Mouse (Mus musculus): Measurements from ENCODE around the gene Sobp.

Gene Sobp

DNA sequence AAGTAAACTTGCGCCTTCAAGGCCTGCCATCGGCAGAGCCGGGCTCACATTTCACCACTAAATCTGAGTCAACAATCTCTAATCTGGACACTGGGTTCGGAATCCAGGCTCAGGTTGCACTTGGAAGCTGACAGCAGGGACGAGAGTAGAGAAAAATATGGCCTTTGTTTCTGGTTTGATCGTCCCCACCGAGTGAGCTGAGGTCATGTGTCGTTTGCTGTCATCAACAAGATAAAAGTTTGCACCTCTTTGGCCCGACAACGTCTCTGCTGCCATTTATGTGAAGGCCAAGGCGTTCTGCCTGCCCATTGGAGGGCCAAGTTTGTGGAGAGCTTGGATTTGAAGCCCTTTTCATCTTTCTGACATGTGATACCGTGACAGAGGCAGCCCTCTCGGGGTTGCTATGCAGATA, 178.8 kb downstream of the Sobp start:
- DNase-seq (ENCODE audit: low read depth, low spot score), result no peak

DNA sequence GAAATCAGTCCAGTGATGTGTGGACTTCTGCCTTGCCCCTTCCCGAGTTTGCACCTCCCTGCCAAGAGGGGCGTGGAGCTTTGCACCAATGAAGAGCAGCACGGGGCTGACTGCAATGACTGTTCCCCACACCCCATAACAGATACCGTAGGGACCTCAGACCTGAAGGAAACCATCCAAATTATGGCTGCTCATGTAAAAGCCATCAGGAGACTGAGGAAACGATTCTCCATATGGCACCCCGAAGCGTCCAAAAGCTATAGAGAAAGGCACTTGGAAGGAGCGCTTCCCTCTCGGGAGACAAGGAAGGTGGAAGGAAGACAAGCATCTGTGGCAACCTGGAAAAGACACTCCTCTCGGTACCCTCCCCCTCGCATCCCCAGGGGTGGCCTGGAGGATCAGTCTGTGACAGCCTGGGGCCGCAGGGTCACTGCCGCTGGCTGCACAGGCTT, 180.0 kb downstream of the Sobp start:
- no peak for DNase-seq (ENCODE audit: low read depth, low spot score)

DNA sequence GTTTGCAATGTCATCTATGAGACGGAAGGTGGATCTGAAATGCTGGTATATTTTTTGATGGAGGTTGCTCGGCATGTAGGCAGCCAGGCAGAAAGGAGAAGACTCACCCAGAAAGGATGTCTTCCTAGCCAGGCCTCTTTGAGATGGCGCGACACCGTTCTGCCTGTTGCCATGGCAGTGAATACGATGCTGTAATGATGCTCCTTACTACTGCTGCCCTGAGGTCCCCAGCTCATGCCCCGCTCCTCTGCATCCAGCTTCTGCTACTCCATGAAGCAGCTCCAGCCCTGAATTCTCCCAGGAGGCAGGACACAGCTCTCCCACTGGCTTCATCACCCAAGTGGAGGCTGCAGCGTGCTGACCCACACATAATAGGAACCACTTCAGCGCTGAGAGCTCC, 183.3 kb downstream of the Sobp start:
- DNase-seq (ENCODE audit: low read depth, low spot score), result no peak

DNA sequence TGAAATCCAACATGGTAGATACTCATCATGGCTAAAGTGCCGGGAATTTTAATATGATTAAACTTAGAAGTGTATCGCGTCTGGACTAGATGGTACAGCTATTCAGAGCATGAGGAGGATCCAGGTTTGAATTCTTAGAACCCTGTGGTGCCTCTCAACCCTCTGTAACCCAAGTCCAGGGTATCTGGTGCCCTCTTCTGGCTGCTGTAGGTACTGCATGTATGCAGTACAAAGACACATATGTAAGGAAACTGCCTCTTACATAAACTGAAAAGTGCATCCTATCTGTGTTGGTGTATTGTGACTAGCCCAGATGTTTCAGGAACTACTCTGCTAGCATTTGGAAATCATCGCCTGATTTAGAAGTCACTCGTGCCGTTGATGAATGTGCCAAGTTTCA, 184.4 kb downstream of the Sobp start:
- peak; percentile 26 for DNase-seq (ENCODE audit: low read depth, low spot score)

DNA sequence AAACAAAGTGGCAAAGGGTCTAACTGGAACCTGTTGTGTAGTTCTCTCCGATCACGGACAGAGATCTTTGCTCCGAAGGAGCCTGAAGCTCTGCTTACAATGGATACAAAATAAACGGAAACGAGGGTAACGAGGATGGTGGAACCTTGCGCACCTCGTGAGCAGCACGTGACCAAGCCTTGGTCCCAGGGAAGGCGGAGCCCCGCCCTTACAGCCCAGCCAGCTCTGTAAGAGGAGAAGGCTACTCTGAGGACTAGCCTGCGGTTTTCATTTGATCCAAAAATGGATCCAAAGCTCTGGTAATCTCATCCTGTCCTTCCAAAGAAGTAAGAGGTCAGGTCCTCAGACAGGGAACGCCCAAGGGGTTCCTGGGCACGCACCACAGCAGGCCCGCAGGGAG, 185.7 kb downstream of the Sobp start:
- no peak for DNase-seq (ENCODE audit: low read depth, low spot score)

DNA sequence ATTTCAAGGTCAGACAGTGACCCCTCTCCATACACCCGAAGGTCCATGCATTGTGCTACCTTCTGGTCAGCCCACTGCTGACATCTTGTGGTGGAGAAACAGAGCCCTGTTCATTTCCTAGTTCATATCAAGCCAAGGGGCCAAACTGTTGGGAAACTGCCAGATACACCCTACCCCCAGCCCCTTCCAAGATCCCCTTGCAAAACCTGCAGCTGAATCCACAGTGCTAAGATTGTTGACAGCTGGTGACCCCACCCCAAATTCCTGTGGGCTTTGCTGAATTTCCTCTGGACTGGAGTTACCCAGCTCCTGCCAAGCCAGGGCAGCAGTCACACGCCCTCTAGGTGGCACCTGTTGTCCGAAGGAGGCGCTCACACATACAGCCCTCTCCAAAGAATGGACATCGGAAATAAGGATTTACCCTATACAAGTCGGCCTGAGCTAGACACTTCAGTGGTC, 186.7 kb downstream of the Sobp start:
- DNase-seq (ENCODE audit: low read depth, low spot score), result no peak

DNA sequence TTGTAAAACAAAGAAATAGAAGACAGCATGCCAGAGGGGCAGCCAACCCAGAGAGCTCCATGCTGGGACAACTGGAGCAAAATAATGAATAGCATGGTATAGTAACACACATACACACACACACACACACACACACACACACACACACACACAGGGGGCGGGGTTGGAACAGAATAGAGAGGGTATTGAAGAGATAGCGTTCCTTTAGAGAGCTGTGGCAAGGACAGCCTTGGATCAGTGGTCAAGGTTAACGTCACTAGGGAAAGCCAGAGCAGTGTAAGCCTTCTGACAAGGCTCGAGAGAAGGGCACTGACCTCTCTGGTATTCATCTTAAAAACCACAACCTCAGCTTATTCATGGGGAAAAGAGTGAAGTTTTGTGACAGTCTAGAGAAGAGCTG, 189.4 kb downstream of the Sobp start:
- DNase-seq (ENCODE audit: low read depth, low spot score), result no peak

DNA sequence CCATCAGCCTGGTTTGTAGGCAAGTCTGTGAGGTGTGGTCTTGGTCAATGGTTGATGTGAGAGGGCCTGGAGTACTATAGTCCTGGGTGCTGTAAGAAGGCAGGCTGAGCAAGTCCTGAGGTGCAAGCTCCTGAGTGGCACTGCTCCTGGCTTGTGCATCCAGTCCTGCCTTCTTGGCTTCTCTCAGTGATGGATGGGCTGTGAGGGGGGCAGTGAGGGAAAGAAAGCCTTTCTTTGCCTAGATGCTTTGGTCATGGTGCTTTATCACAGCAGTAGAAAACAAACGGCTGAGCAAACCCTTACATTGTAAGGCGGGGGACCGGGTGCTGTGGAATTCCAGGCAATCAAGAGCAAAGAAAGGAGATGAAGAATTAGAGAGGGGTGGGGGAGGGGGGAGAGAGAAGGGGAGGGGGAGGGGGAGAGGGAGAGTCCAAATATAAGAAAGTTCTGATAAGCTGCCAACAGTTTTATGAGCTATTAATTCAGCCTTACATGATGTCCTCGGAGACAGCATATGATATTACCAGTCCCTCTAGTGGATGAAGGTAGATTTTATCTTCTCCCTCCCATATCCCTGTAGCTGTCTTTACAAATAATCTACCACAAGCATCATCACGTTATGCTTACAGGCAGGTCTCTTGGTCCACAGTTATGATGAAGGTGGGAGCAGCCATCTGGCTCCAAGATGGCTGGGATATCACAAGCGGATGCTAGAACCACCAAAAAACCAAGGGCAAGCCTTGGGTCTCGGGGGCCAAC, 193.2 kb downstream of the Sobp start:
- no peak for DNase-seq (ENCODE audit: low read depth, low spot score)

DNA sequence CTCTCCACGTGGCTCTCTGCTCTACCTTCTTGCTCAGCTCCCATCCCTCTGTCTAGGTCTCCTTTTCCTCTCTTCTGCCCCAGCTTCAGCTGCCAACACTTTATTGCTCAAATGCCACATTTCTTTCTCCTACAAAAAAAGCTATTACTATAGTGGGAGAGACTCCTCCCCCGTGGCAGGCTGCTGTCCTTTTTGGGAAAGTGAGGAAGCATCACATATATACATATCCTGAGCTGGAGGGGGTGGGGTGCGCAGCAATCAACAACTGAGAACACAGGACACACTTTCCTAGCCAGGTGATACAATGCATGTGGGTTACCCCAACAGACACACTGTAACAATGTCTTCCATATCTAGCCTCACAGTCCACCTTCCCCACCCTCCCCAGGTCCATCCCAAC, 196.0 kb downstream of the Sobp start:
- no peak for DNase-seq (ENCODE audit: low read depth, low spot score)

DNA sequence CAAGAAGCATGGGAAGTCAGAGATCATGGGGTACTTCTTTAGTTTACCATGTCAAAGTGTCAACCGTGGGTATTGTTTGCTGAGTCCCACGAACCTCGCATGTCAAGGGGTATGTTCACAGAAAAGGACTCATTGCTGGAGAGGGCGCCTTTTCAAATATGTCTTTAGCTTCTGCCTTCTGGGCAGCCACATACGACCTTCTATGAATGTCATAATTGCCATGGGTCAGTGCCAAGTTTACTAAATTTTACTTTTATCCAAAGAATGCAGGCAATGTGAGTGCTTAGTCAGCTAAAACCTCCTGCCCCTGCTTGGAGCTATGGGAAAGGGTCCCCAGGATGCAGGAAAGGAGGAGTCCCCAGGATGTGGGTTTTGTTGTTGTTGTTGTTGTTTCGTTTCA, 197.8 kb downstream of the Sobp start:
- no peak for DNase-seq (ENCODE audit: low read depth, low spot score)

DNA sequence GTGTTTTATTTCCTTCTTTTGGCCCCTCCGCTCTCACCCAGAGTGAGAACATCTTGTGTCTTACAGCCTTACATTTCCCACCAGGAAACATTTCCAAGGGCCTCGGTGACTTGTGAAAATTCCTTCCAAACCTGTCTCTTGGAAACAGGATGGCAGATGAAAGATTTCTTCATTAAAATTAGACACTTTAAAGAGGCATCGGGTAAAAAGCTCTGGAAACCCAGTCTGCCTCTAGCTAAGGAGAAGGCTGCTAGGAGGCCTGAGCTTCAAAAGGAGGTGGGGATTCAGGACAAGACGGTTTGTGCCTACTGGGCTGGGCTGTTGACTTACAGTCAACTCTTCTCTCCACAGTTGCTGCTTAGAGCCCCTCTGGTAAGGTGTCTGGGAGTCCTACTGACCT, 200.8 kb downstream of the Sobp start:
- no peak for DNase-seq (ENCODE audit: low read depth, low spot score)

DNA sequence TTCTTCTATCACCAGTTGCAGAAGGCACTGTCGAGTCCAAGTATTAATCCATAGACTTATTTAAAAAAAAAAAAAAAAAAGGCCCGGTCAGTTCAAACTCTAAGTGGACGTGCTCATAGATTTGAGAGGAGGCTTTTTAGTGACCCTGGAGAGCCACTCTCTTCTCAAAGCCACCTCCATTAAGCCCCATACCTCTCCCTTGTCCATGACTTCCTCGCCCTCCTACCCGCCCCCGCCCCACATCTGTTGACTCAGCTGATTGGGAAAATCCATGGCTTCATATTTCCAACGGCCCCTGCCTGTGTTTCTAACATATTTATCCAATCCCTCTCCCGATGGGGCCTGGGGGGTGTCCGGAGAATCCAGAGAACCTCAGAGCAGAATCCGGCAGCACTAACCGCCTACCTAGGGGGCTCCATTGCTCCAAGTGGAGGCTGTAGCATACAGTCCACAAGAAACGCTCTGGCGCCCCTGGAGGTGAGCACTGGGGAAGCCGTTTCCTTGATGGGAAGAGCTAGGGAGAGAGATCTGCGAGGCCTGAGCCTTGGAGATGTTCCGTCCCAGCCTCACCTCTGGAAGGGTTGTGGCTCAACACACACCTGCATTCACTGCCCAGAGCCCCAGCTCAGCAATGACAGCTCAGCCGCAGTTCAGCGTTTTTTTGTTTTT, 201.7 kb downstream of the Sobp start:
- no peak for DNase-seq (ENCODE audit: low read depth, low spot score)

DNA sequence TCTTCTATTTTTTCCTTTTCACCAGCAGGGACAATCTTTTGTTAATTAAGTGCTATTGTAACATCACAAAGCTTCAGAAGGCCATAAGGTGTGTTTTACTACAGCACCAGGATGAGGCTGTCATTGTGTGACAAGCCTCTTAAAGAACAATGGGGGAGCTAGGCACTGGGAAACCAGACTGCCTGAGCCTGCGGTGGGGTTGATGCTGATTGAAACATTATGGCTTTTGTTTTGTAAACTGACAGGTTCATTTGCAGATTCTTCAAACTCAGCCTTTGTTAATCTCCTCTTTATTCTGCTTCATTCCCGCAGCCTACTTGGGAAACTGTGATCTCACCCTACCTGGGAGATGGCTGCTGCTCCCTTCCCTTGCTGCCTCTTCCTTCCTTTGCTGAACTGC, 206.0 kb downstream of the Sobp start:
- DNase-seq (ENCODE audit: low read depth, low spot score), result no peak

DNA sequence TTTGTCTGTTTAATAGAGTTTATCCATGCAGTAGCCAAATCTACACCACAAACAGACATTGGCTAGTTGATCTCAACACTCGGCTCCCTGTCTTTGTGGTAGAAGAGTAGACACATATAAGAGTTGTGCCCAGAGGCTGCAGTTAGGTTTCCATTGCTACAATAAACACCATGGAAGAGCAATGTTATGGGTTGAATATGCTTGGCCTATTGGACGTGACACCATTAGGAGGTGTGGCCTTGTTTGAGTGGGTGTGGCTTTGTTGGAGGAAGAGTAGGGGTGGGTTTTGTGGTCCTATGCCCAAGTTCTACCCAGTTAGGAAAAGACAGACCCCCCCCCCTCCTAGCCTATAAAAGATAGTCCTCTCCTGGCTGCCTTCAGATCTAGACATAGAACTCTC, 211.3 kb downstream of the Sobp start:
- DNase-seq (ENCODE audit: low read depth, low spot score), result no peak

DNA sequence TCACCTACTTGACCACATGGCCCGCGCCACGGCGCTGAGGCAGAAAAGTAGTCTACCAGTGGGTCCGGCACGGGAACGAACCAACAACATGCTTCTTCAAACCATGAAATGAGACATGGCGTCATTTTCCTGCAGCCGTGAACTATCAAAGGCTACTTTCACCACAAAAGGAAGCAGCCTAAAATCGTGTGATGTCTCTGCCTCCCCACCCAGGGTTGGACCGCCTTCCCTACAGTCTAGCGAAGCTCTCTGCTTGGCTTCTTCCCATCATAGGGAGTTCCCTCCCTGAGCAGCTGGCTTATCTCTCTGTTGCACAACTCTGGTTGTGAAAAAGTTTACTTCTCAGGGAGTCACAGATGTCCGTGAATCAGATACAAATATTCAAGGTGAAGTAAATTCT, 211.7 kb downstream of the Sobp start:
- DNase-seq (ENCODE audit: low read depth, low spot score), result no peak

DNA sequence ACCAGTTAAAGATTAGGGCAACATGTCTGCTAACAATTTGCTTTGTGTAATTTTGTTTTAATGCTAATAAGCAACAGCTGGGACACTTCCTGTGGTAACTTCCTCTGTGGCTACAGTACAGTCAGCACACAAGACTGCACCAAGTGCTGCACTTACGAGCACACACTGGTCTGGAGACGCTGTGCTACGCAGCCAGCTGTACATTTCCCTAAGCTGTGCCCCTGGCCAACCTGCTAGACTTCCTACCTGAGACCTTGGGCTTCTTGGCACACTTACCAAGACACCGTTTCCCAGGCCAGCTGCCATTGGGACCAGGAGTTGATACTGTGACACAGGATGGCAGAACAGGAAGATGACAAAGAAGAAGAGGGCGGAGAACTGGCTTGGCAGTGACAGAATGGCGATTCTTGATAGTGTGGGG, 212.1 kb downstream of the Sobp start:
- no peak for DNase-seq (ENCODE audit: low read depth, low spot score)

DNA sequence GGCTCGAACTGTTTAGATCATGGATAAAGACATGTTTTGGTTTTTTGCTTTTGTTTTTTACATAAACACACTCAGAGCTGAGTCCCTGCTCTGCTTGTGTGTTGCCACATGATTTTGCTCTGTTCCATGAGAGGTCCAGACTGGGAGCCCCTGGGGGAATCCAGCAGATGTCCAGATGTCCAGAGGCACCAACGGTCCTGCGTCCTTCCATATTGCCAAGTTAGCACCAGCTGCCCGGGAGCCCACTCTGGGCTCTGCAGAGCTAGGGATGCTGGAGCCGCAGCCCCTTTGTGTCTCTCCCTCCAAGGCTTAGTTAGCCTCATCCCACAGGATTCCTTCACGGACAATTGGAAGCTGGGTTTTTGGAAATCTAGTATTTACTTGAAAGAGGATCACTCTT, 212.6 kb downstream of the Sobp start:
- no peak for DNase-seq (ENCODE audit: low read depth, low spot score)

DNA sequence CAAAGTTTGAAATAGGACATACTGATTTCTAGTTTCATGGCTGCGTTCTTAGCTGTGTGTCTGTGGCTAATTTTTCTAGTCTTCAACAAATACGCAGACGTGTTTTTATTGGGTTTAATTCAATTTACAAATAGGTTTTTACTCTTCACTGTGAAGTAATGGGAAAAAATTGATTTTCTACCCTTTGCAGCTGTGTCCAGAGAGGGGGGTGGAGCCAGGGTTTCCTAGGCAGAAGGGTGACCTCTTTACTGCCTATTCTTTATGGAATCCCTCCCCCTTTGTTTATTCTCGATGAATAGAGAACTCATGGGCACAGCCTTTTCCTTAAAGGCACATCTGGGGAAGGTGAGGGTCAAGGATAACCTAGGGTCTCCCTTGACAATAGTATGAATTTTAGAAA, 215.6 kb downstream of the Sobp start:
- no peak for DNase-seq (ENCODE audit: low read depth, low spot score)

DNA sequence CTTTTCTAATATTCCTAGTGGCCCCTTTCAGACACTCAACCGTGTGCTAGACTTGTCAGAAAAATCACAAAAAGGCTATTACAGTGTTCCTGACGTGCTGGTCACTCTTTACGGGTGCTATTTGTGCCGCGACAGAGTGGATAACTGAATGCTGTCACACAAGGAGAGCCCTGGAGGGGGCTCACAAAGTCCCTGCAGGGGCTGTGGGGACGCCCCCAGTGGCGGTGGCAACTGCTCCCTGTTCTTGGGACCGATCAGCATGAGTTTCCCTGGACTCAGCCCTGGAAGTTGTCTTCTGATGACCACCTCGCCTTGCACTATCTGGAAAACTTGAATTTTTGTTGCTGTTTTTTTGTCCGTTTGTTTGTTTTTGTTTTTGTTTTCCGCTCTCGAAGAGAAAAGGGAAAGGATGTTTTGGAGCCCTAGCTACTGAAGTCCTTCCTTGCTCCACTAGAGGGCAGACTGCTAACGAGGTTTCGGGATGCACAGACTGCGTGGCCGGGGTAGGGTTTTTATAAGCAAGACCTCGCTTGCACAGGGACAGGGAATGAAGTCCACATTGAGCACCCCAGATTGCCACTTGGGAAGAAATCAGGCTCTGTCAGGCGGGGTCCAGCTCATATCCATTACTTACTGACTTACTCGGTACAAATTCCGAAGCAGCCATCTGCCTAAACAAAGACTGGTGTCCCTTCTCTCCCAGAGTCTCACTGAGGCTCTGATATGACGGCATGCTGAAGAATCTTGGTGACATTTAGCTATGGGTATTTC, 216.3 kb downstream of the Sobp start:
- peak; percentile 39 for DNase-seq (ENCODE audit: low read depth, low spot score)

DNA sequence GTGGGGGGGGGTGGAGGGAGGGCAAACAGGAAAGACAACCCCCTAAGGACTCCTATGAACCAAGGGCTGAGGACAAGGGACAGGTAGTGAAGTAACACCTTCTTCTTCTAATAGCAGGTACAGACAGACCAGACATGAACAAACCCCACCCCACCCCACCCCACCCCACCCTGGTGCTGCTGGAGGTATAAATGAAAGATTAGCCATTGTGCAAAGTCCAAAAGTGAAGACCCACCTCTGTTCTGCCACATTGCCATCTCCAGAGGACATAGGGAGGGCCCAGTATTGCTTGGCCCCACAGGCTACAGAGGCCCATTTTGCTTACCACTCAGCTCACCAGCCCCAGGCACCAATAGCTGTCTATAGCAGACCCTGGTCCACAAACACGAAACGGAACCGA, 219.1 kb downstream of the Sobp start:
- DNase-seq (ENCODE audit: low read depth, low spot score), result no peak

DNA sequence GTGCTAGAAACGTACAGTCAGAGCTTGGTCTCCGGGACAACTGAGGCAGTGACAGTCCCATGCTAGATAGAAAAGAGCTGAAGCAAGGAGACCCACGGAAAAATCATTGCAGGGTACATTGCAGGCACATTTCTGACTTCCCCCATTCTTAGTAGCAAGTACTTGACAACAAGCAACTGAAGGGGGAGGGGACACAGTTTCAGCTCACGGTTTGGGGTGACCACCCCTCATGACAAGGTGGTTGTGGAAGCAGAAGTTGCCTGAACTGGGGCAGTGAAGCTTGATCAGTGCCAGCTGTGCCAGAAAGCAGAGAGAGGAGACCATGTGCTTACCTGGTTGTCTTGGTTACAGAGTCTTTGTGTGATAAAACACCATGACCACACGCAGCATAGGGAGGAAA, 220.7 kb downstream of the Sobp start:
- DNase-seq (ENCODE audit: low read depth, low spot score), result no peak
